Mouse (Mus musculus) heart, embryonic 14.5 days (tissue): Measurements from ENCODE around the gene Uroc1. TPM values are rescaled to one million over a fixed set of nuclear protein-coding genes. Genes with fewer than 3 reads are reported as not detected.

Experiments used
- ATAC-seq: fragments of 200-750 bp; cut with Nextera tagmentation; 2 replicates; pipeline ENCODE4 v1.8.0; 2017; ENCODE audit warnings: low read depth, moderate TSS enrichment; ENCODE audit not compliant: insufficient number of reproducible peaks, insufficient read depth, low FRiP score
- H3K27ac ChIP-seq, 2 experiments: fragments of 200-500 bp in 1 of 2; fragments of 300-500 bp in 1 of 2; sonication (generic) in 1 of 2; replicated peaks in 1 of 2; 2 replicates each; pipeline ENCODE4 v1.5.1; 2012 to 2014; ENCODE audit warnings: low read depth in 2 of 2, low read length in 2 of 2, control low read depth in 1 of 2, mild to moderate bottlenecking in 1 of 2, mixed read lengths in 1 of 2; ENCODE audit not compliant: control insufficient read depth in 1 of 2, insufficient read depth in 1 of 2
- H3K27me3 ChIP-seq: fragments of 300-500 bp; sonication (generic); 2 replicates; pipeline ENCODE4 v1.6.1; 2014; ENCODE audit warnings: mild to moderate bottlenecking, low read length, control low read depth; ENCODE audit not compliant: control insufficient read depth, insufficient read depth
- H3K36me3 ChIP-seq: fragments of 300-500 bp; sonication (generic); 2 replicates; pipeline ENCODE4 v1.6.1; 2014; ENCODE audit warnings: mild to moderate bottlenecking, control low read depth, low read length, mixed read lengths; ENCODE audit not compliant: control insufficient read depth, insufficient read depth
- H3K4me1 ChIP-seq, 2 experiments: fragments of 200-500 bp in 1 of 2; fragments of 300-500 bp in 1 of 2; sonication (generic) in 1 of 2; 2 replicates each; pipeline ENCODE4 v1.6.1; 2012 to 2014; ENCODE audit warnings: low read length in 2 of 2, control low read depth in 1 of 2, mixed read lengths in 1 of 2; ENCODE audit not compliant: control insufficient read depth in 2 of 2, insufficient read depth in 2 of 2
- H3K4me2 ChIP-seq: fragments of 300-500 bp; sonication (generic); 2 replicates; pipeline ENCODE4 v1.6.1; 2014; ENCODE audit warnings: mild to moderate bottlenecking, low read length
- H3K4me3 ChIP-seq, 2 experiments: fragments of 200-500 bp in 1 of 2; fragments of 300-500 bp in 1 of 2; sonication (generic) in 1 of 2; 2 replicates each; pipeline ENCODE4 v1.5.1; 2012 to 2014; ENCODE audit warnings: low read length in 2 of 2, mild to moderate bottlenecking in 2 of 2, control low read depth in 1 of 2, low read depth in 1 of 2, moderate library complexity in 1 of 2; ENCODE audit not compliant: control insufficient read depth in 1 of 2, insufficient read depth in 1 of 2
- H3K9ac ChIP-seq: fragments of 300-500 bp; sonication (generic); 2 replicates; pipeline ENCODE4 v1.6.1; 2014; ENCODE audit warnings: mild to moderate bottlenecking, low read length
- H3K9me3 ChIP-seq: fragments of 300-500 bp; sonication (generic); 2 replicates; pipeline ENCODE4 v1.6.1; 2016; ENCODE audit warnings: low read length, control low read depth; ENCODE audit not compliant: control insufficient read depth
- WGBS: fragments of 180-500 bp; shearing (Covaris S2); extraction: QIAGEN DNeasy Blood & Tissue Kit; methylation state at CpG from one replicate; pipeline ENCODE4 v1.1.7; 2014; 5-methylcytosine and 5-hydroxymethylcytosine counted together
- polyA plus RNA-seq: library from polyadenylated mRNA; unstranded; fragments of >200 nt; fragmentation: Nextera tagmentation; extraction: Ambion mirVana; gene quantifications from 2 replicates; pipeline ENCODE4 v1.2.1, GENCODE M21; 2014

The Uroc1 gene
- polyA plus RNA-seq, 1 experiment from 2014 or later: not detected

DNA sequence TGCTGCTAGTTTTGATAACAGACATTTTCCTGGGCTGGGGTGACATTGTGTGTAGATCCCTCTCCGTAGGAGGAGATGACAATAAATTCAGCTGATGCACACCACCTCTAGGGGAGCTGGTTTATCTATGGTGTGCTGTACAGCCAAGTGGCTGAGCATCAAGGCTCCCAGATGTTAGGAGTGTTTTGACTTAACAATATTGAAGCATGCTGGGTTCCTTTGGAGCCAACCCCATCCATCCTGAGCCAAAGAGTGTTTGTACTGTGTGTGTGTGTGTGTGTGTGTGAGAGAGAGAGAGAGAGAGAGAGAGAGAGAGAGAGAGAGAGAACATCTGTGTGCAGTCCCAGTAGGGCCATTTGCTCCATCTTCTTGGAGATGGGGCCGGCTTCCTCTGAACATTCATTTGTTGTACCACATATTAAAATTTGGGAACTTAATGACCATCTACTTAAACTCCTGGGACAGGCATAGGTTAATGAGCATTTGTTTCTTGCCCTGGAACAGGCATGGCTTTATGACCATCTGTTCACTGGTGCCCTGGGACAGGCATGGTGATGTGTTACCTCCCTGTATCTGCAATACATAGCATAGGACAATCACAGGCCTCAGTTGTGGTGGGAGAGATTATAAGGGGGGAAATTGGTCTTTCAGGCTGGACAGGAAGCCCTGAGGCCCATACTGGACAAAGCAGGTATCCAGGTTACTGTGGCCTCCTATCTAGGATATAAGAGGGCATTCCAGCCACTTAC, 15.4 kb upstream of the Uroc1 start:
- Histone ChIP-seq H3K4me3 (no peak overlapping the region), H3K9me3 (no peaks in the 10 kb centered on the region), H3K27ac (no peak overlapping the region), H3K9ac (no peak overlapping the region), H3K4me1 (no peaks in the 10 kb centered on the region), H3K4me2 (no peak overlapping the region), H3K36me3 (no peaks in the 10 kb centered on the region), H3K27me3 (no peaks in the 10 kb centered on the region)
- no peak for ATAC-seq
- 83% methylated on average over 2 of the region's 2 CpGs for WGBS

DNA sequence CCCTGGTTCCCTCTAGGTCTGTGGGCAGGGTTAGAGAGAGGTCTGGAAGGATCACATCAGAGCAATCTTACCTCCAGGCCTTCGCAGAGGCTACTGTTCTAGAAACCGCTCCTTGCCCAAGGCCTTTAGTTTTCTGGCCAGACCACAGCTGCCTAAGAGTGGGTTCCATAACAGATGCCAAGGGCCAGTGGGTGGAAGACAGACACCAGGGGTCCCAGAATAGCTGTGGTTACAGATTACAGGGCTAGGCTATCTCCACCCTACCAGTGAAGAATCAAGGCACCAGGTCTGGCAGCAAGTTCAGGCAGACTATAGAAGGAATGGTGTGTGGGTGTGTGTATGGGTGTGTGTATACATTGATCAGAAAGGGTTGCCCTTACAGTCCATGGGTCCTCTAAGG, 14.1 kb upstream of the Uroc1 start:
- Histone ChIP-seq H3K4me1 (no peaks in the 10 kb centered on the region), H3K36me3 (no peaks in the 10 kb centered on the region), H3K4me3 (no peak overlapping the region), H3K4me2 (no peak overlapping the region), H3K27me3 (no peaks in the 10 kb centered on the region), H3K9ac (no peak overlapping the region), H3K9me3 (no peaks in the 10 kb centered on the region), H3K27ac (no peak overlapping the region)
- WGBS: 89% methylated on average over 2 of the region's 2 CpGs
- ATAC-seq: no peak

DNA sequence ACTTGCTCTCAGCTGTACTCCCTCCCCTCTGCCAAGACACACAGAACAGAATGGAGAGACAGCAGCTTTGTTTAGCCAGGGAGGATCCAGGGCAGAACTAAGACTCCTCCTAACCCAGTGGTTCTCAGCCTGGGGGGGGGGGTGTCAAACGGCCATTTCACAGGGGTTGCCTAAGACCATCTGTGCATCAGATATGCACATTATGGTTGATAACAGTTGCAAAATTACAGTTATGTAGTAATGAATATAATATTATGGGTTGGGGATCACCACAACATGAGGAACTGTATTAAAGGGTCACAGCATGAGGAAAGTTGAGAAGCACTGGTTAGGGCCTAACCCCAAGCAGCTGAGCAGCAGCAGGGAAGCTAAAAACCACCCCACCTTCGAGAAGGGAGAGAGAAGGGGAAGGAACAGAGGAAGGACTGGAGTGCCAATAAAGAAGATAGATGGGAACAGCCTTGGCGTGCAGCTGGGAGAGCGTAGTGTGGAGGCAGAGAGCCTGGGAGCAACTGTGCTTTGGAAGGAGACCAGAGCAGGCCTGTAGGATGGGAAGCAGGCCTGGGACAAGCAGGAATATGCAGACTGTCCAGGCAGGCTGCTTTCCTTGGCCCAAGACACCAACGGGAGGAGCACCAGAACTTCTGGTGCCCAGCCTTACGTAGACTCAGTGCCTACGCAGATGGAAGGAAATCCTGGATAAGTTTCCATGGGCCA, 13.5 kb upstream of the Uroc1 start:
- H3K27ac ChIP-seq: no peak overlapping the region
- H3K9me3 ChIP-seq: no peaks in the 10 kb centered on the region
- no peaks in the 10 kb centered on the region for H3K36me3 ChIP-seq
- no peak overlapping the region for H3K4me3 ChIP-seq
- no peak overlapping the region for H3K4me2 ChIP-seq
- no peak overlapping the region for H3K9ac ChIP-seq
- no peak for ATAC-seq
- H3K4me1 ChIP-seq: no peaks in the 10 kb centered on the region
- WGBS: 72% methylated on average over 7 of the region's 7 CpGs
- 0 out of 2 replicates have a peak, but pooled peaks cover 3% of the 10 kb centered on the region for H3K27me3 ChIP-seq

- Histone ChIP-seq H3K4me2 (no peak overlapping the region), H3K27ac (no peak overlapping the region), H3K27me3 (0 out of 2 replicates have a peak, but pooled peaks cover 3% of the 10 kb centered on the region), H3K4me3 (no peak overlapping the region), H3K9me3 (no peaks in the 10 kb centered on the region), H3K36me3 (no peaks in the 10 kb centered on the region), H3K4me1 (peaks cover 0 to 4% of the 10 kb centered on the region in 2 experiments; a peak in 3 of 4 replicates), H3K9ac (no peak overlapping the region)
- 79% methylated on average over 5 of the region's 5 CpGs for whole genome bisulfite sequencing
- ATAC-seq: no peak
These were observed 12.7 kb upstream of the Uroc1 start for GRCm38 (mm10) chr6:90320429-90320828.

DNA sequence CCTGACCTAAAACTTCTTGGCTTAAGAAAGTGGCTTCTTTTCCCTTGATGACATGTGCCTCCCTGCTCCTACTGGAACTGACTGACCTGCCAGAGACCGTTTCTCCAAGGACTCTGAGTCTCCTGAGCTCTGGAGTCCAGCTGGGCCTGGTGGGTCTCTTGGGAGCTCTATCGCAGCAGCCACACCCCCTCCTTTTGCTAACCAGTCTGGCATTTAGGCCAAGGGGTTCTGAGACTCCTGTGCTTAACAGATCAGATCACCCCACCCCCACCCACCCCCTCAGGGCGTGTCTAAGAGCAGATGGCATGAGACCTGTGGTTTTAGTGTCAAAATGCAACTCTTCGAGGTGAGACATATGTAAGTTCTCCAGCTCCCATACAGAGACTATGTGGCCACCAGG, 11.3 kb upstream of the Uroc1 start:
- 35% methylated on average over 4 of the region's 4 CpGs for WGBS
- Histone ChIP-seq H3K27me3 (0 out of 2 replicates have a peak, but pooled peaks cover 3% of the 10 kb centered on the region), H3K36me3 (no peaks in the 10 kb centered on the region), H3K27ac (no peak overlapping the region), H3K9me3 (no peaks in the 10 kb centered on the region), H3K4me3 (no peak overlapping the region), H3K9ac (no peak overlapping the region), H3K4me1 (peaks cover 0 to 4% of the 10 kb centered on the region in 2 experiments; a peak in 3 of 4 replicates), H3K4me2 (no peak overlapping the region)
- no peak for ATAC-seq

DNA sequence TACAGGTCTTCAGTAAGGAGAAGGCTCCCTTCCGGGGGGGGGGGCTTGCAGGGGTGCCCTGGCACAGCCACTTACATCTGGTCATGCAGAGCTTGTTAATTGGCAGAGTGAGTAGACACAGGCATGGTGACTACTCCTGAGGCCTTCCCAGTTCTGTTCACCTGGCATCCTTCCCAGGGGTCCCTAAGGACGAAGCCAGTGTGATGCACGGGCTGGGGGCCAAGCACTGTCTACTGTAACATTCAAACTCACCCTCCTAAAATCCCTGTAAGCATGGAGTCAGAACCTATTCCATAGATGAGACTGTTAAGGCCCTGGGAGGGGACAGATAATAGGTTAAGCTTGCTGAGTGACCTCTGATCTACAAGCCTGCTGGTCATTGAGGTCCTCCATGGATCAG, 9.1 kb upstream of the Uroc1 start:
- peaks cover 0 to 4% of the 10 kb centered on the region in 2 experiments; a peak in 3 of 4 replicates for H3K4me1 ChIP-seq
- no peak for ATAC-seq
- WGBS: 61% methylated on average over 3 of the region's 3 CpGs
- no peak overlapping the region for H3K9ac ChIP-seq
- no peak overlapping the region for H3K27ac ChIP-seq
- no peak overlapping the region for H3K4me2 ChIP-seq
- no peaks in the 10 kb centered on the region for H3K9me3 ChIP-seq
- no peaks in the 10 kb centered on the region for H3K36me3 ChIP-seq
- H3K27me3 ChIP-seq: 0 out of 2 replicates have a peak, but pooled peaks cover 3% of the 10 kb centered on the region
- H3K4me3 ChIP-seq: no peak overlapping the region

DNA sequence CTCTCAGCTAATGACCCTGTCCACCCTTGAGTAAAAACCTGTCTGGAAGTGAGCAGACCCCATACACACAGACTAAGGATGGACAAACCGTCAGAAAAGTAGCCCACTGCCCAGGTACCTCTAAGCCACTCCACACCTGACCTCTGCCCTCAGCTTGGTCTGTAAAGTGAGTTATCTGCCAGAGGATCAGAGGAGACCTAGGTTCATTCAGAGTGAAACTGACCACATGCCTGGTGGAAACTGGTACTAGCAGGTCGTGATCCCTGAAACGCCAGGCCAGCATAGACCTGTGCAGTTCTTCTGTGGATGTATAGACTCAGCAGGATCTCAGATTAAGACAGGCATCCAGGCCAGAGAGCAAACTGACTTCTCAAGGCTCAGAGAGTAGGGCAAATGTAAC, 8.6 kb upstream of the Uroc1 start:
- Histone ChIP-seq H3K36me3 (no peaks in the 10 kb centered on the region), H3K4me1 (peaks cover 0 to 4% of the 10 kb centered on the region in 2 experiments; a peak in 3 of 4 replicates), H3K4me3 (no peak overlapping the region), H3K4me2 (peak overlapping the region; percentile 62), H3K27me3 (0 out of 2 replicates have a peak, but pooled peaks cover 3% of the 10 kb centered on the region), H3K9ac (no peak overlapping the region), H3K27ac (no peak overlapping the region), H3K9me3 (no peaks in the 10 kb centered on the region)
- ATAC-seq: no peak
- WGBS: 55% methylated on average over 3 of the region's 3 CpGs
